29 mouse cellular contexts compared by ENCODE assay signal in the genomic region with DNA sequence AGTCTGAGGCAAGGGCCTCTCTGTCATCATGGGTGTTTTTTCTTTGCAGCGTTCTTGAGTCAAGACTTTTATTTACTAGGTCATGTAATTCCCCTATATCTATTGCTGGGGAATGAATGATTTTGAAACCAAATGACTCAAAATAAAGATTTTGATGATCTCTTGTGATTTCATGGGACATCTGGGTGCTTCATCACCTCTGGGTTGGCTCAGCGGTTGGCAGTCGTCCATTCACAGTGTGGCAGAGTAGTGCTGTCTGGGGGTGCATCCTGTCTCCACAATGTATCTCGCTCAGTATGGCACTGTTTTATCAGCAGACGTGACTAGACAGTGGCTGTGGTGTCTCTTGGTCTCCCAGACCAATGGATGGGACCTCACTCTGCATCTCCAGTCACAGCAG. TPM values are rescaled to one million over a fixed set of nuclear protein-coding genes. Genes with fewer than 3 reads are reported as not detected.
DNase-seq lines count a peak whose midpoint lies in the region; ATAC-seq and TF ChIP-seq lines count a peak whose summit lies in the region.
"Had no signal": no experiment of that assay in that cellular context is flagged by ENCODE, and none has a peak within 500 bp of the region (broad histone marks: within the 10 kb centered on the region; RNA-seq: fewer than 3 reads in every experiment).

No protein-coding gene starts in this region.

- no peaks in the 10 kb centered on the region for H3K9me3 ChIP-seq in E14TG2a.4 (ENCODE audit: low read length)
- H3K9me3 ChIP-seq: heart, embryonic 13.5 days; hindbrain, embryonic 15.5 days; intestine, embryonic 15.5 days; liver, embryonic 12.5 days; midbrain, embryonic 12.5 days; neural tube, embryonic 13.5 days; stomach, embryonic 15.5 days had no signal

- peaks cover 7% of the 10 kb centered on the region for H3K27me3 ChIP-seq in E14TG2a.4 (ENCODE audit: insufficient read depth, low read length)
- H3K27me3 ChIP-seq: heart, embryonic 13.5 days; hindbrain, embryonic 15.5 days; intestine, embryonic 15.5 days; liver, embryonic 12.5 days; midbrain, embryonic 12.5 days; neural tube, embryonic 13.5 days; stomach, embryonic 15.5 days had no signal

- ATAC-seq in frontal cortex, adult (ENCODE audit: low TSS enrichment) = peak; percentile 76
- ATAC-seq: forebrain, embryonic 14.5 days; intestine, embryonic 15.5 days; liver, embryonic 12.5 days; liver, postnatal 0 days had no signal

- H3K4me3 ChIP-seq in E14TG2a.4 (replicated peaks; ENCODE audit: low read length) = peak overlapping the region; percentile 62
- H3K4me3 ChIP-seq: heart, adult 2 months; heart, embryonic 13.5 days; hindbrain, embryonic 15.5 days; intestine, embryonic 15.5 days; layer of hippocampus, adult 2 months; liver, embryonic 12.5 days; midbrain, embryonic 12.5 days; neural tube, embryonic 13.5 days; stomach, embryonic 15.5 days had no signal

- DNase-seq in frontal cortex, postnatal 14 days (ENCODE audit: low spot score in 2 of 2) = no peak
- DNase-seq in right cerebral cortex, adult 18-20 months = peak; percentile 32
- DNase-seq in right cerebral cortex, postnatal 4 days = no peak
- no peak for DNase-seq in layer of hippocampus, postnatal 10 days (ENCODE audit: low spot score in 2 of 2)
- no peak for DNase-seq in adrenal gland, adult (ENCODE audit: inconsistent age in 2 of 2, low spot score in 1 of 2)
- DNase-seq: adrenal gland, postnatal 10 days; cerebellum, adult 11 months; cerebellum, adult 9-10 months; cerebellum, postnatal 36 days; gastrocnemius, postnatal 36 days; heart, adult 2 months; heart, postnatal 10 days; kidney, adult 2 months; kidney, postnatal 36 days; left cerebral cortex, postnatal 4 days; liver, postnatal 0 days; lung, postnatal 36 days; retina, postnatal 1 day had no signal

- peaks cover 43% of the 10 kb centered on the region for H3K4me1 ChIP-seq in E14TG2a.4 (replicated peaks; ENCODE audit: low read depth, low read length)
- H3K4me1 ChIP-seq: hindbrain, embryonic 15.5 days; midbrain, embryonic 12.5 days; neural tube, embryonic 13.5 days had no signal

- TF ChIP-seq CTCF in E14TG2a.4 (conservative IDR thresholded peaks at IDR 0.05; ENCODE audit: low read length) = no peak

- H3K36me3 ChIP-seq in E14TG2a.4 (ENCODE audit: insufficient read depth, low read length) = no peaks in the 10 kb centered on the region
- H3K36me3 ChIP-seq: heart, embryonic 13.5 days; hindbrain, embryonic 15.5 days; intestine, embryonic 15.5 days; liver, embryonic 12.5 days; midbrain, embryonic 12.5 days; neural tube, embryonic 13.5 days; stomach, embryonic 15.5 days had no signal

RNA-seq across cellular contexts. Expression of gene Il1r2, which starts 17.9 kb away (rescaled TPM):
- total RNA-seq in layer of hippocampus, postnatal 10 days (2021) = under 1 TPM; 0.34 to 0.60 TPM
- total RNA-seq: heart, postnatal 10 days; layer of hippocampus, adult 2 months had no signal
